Mouse (Mus musculus) left cerebral cortex, postnatal 4 days (tissue): ENCODE measurements around the gene Ugt1a2. TPM values are rescaled to one million over a fixed set of nuclear protein-coding genes. Genes with fewer than 3 reads are reported as not detected.
A peak's percentile ranks its signal among the peaks of the same experiment; 100 is the strongest.

ENCODE experiments used
- DNase-seq: peaks from one replicate; pipeline ENCODE4 v3.0.0-alpha.2; 2022
- intact Hi-C: fragments of 180-260 bp; cut with DNase I; formaldehyde crosslinking; loops from one replicate; pipeline ENCODE4 v1.15.1; 2025
- total RNA-seq, 2 experiments: library from RNA; stranded (reverse); gene quantifications; 2 replicates each; pipeline ENCODE4 v1.2.3; 2021

Gene Ugt1a2
- total RNA-seq, 2 experiments from 2014 or later: 0.38 TPM; not detected in 1

DNA sequence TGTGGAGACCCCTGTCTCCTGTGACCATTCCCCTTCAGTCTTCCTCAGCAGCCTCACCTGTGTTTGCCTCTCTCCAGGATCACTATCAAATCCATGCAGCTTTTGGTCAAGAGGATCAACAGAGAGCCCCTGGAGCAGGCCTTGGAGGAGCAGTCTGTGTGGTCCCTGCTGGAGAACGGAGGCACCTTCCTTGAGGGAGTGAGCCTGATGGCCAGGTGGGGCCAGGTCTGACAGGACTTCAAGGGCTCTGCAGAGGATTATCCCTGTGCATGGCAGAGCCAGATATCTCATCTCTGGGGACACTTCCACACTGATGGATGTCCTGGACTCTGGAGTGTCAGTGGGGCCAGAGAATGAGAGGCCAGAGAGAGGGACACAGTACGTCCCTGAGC, 55.1 kb downstream of the Ugt1a2 start:
- no peak for DNase-seq
- intact Hi-C loops: no loop called here

DNA sequence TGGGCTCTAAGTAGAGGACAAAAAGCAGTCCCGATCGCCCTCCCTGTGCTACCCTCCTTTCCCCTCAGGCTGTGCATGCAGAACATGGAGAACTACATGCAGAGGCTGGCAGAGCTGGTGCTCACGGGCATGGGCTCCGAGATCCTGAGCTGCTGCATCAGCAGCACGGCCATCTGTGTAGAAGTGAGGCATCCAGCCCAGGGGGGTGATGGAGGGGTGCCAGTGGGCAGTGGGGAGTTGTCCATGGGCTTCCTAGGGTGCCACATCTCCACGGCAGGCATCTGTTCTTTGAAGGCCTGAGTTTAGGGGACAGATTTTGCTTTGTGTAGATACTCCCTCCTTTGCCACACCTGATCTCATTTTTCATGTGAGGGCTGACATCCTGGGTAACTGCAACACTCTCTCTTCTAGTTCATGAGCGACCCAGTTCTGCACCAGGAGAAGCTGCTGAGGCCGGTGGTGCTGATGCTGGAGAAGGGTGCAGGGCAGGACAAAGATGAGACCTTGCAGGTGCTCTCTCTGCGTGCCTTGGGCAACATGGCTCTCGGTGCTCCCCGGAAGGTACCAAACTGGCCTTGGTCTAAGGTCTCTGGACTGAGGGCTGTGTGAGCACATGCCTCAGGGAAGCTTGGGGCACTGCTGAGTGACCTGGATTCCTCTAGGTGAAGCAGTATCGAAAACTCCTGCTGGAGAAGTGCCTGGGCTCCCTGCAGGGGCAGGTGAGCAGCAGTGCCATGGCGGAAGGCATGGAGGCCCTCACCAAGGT, 55.8 kb downstream of the Ugt1a2 start:
- intact Hi-C loops: no loop called here
- DNase-seq: peak; percentile 76

DNA sequence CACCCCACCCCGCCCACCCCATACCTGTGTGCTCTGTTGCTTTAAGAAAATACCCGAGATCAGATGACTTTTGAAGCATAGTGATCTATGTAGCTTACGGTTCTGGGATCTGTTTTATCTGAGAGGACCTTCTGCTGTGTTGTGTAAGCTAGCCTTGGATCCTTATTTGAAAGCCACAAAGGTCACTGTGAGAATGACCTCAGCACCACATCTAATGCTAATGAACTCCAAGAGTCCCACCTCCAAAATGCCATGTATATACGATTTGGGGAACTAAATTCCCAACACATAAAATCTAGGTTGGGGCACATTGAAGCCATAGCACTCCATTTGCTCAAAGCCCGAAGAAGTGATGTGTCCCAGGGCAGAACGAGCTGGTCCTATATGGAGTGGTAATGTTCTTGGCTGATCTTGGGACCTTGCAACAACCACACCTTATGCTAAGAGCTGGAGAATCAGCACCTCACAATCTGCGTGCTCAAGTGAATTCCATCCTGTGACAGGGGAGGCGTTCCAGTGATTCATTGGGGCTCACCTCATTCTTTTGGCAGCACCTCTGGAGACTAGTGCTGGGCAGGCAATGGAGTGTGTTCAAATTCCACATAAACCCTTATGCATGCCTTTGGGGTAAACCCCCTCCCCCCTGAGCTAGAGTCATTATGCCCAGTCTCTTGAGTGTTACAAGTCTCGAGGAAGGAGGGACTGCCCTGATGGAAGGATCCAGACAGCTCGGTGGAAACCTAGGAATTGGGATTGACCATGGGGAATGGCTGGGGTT, 56.7 kb downstream of the Ugt1a2 start:
- intact Hi-C loops: no loop called here
- no peak for DNase-seq

DNA sequence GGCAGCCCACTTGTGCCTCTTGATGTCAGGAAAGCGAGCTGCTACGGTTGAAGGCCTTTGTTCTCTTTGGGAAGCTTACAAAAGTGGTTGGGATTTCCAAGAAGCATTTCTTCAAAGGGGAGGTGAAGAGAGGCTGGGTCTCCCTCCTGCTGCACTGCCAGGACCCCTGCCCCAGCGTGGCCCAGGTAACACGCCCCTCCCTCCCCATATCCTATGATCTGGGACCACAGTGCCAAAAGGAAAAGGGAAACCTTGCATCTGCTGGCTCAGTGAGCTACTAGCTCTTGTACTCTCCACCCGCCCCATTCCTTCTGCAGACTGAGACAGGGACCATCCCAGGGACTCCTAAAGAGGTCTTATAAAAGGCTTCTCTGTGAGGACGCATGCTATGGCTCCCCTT, 57.3 kb downstream of the Ugt1a2 start:
- intact Hi-C loops: no loop called here
- no peak for DNase-seq

DNA sequence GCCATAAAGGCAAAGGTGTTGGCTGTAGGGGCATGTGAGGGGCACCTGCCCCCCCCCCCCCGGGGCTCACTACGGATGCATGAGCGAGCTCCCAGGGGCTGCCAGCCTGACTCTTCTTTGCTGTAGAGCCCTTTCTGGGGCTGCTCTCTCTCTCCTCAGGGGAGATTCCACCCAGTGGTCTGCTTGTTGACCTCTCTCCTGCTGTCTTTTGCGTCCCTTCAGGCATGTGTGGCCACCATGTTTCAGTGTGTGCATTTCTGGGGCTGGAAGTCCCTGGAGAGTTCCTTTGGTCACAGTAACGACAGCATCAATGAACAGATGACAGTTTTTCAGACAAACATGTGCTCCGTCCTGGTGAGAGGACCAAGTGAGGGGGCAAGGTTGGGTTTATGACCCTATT, 58.0 kb downstream of the Ugt1a2 start:
- intact Hi-C loops: no loop called here
- no peak for DNase-seq

DNA sequence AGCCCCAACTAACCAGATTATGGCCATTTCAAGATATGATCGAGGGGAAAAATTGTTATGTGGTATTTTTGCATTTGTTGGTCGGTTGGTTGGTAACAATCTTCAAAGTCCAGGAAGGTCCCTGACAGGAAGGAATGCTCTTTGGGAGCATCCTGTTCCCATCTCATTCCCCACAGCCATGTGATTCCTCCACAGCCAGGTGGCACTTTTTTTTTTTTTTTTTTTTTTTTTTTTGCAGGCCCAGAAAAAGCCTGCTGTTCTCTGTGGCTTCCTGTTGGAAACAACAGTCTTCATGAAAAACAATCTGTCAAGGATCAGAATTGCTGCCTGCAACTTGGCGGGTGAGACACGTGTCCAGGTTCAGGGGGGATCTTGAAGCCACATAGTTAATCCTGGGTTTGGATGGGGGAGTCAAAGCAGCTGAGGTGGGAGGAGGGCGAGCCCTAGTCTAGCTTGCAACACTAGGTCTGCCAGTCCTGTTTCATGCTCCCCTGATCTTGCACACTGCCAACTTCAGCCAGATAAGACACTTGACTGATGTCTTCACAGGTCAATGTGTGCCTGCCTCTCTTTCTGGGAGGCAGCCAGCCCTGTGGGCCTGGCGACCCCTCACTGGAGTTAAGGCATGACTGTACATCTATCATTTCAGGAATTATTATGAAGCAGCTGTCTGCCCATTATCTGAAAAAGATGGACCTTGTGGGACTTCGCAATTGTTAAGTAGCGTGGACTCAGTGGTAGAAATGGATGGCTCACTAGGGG, 58.7 kb downstream of the Ugt1a2 start:
- DNase-seq: peak; percentile 73
- intact Hi-C loops: no loop called here

DNA sequence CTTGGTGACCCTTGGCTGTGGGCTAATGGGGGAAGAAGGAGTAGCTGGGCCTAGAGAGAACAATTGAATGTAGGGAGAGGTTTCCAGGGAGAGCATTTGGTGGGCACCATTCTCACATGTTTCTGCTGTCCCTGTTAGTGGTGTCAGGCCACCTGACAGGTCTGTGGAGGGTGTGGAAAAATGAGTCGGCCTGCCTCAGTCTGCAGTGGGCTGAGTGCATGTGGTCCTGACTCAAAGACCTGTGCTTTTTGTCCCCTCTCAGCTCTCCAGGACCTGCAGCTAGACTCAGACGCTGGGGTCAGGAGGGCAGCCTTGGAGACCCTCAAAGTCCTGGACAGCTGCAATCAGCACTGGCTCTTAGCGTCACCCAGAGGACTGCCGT, 59.2 kb downstream of the Ugt1a2 start:
- no peak for DNase-seq
- intact Hi-C loops: no loop called here

DNA sequence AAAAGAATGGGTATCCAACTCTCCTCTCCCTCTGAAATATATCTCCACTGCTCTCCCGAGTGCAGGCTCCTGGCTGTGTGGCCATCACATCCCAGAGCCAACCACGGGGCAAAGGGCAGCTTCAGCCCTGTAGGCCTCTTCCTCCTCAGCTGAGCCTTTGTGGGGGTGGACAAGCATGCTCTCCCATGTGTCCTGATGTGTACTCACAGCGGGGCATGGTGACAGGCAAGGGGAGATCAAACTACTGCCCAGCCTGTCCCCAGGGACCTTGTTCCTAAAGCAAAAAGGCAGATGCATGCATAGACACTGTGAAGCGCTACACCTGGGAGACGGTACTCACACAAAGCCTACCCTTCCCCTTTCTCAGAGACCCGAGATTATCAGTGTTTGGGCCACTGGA, 59.7 kb downstream of the Ugt1a2 start:
- DNase-seq: peak; percentile 76

DNA sequence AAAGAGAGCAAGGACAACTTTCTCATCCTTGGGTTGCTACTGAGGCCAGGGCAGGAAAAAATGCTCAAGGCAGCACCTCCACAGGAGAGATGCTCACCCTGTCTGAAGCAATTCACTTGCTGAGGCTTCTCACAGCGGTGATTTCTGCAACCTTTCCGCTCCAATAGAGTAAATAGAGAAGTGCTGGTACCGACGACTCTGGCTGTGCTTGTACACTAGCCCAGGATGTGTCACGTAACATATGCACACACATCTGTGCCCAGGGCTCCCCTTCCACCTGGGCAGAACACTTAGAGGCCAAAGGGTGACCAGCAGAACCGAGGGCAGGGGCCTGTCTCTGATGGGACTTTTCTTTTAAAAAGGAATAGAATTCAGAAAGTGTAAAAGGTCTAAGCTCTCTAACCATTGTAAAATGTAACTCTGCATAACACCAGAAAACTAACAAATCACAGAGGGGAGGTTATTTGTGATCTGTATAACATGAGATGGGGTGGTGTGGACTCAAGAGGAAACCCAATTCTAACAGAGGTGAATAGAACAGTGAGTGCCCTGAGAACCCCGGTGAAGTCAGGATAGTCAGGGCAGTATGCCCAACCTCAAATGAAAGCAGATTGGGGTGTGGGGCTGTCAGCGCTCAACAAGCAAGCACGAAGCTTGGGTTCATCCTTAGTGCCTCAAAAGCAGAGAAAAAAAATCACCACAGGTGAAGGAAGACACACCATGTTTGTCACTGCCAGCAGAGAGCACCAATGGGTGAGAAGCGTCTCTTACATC, 60.4 kb downstream of the Ugt1a2 start:
- DNase-seq: no peak
- intact Hi-C loops: no loop called here

More for the DNA sequence above, 59.7 kb downstream of the Ugt1a2 start:
- intact Hi-C loops: no loop called here

DNA sequence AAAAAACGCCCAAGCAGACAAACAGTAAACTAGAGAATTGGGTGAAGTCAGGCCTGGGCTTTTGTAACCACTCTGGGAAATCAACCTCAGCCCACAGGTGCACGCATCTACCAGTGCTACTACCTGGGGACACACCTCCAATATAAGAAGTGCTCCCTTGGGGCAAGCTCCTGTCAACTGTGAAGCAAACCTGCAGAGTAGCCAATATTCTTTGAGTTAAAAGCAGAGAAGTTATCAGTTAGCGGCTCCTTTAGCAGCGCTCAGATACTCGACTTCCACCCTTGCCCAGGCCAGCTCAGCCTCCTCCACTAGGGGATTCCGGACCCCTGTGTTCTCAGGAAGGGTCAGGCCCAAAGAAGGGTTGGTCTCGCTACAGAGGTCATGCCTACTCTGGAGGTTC, 61.3 kb downstream of the Ugt1a2 start:
- DNase-seq: no peak
- intact Hi-C loops: no loop called here

DNA sequence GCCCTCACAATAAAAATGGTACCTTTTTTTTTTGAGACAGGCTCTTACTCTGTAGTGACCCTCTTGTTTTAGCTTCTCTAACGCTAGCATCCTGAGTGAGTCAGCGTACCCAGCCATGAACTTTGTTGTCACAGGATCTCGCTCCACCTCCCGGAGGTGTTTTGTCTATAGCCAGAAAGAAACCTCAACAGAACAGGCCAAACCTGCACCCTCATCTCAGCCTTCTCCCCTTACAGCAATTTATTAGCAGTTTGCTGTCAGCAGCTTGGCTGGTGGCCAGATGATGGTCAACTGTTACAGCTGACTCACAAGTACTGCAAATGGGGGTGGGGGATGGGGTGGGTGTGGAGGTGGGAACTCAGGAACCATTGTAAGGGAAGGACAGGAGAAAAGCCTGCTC, 61.9 kb downstream of the Ugt1a2 start:
- intact Hi-C loops: no loop called here
- DNase-seq: peak; percentile 74

DNA sequence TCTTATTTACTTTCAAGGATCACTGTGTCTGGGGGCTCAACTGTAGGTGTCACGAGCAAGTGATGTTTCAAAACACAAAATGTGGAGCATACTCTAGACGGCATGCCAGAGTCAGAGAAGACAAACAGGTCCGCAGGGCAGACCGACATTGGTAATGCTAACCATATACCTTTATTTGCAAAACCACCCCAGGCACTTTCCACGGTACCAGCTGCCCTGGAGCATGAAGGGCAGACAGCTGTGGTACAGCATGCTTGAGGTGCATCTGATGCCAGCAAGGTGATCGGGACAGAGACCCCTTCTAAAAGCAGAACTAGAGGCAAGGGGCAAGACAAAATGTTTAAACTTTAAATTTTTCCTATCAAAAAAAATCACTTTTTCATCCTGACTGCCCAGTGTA, 62.6 kb downstream of the Ugt1a2 start:
- no peak for DNase-seq
- intact Hi-C loops: no loop called here

DNA sequence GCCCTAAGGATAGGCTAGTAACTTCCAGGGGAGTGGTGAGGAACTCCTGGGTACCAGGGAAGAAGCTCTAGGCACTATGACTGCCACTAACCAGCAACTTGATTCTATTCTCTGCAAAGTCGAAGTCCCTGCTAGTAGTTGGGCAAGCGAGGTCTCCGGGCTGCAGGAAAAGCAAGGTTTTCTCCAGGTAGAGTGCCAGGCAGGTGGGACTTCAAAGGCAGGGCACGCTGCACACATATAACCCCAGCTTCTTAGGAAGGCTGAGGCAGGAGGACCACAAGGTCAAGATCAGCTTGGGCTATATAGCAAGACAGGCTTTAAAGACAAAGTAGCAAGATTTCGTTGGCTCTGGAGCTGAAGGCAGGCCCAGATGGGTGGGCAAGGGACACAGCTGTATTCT, 63.4 kb downstream of the Ugt1a2 start:
- intact Hi-C loops: no loop called here

DNA sequence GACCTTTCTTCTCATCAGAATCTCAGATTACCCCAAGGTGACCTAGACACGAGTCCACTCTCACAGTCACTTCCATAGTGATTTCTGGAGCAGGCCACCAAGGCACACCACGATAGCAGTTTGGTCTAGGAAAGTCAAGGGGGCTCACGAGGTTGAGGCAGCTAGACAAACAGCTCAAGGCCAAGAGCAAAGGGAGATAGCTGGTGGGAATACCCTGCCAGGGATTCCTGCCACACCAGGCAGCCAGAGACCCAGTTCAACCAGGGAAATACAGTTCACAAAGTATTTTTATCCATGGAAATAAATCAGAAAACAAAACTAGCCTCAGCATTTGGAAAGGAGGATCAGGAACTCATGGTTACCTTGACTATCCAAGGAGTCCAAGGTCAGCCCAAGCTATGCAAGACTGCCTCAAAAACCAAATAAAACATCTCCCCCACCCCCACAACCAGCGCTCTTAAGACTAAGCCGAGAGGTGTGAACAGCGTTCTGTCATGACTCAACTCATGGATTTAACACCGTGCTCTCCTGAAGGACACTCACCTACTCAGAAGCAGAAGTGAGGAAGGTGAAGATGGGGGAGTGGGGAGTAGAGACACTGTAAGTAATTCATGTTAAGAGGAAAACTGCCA, 64.0 kb downstream of the Ugt1a2 start:
- no peak for DNase-seq
- intact Hi-C loops: no loop called here

More for the DNA sequence above, 63.4 kb downstream of the Ugt1a2 start:
- no peak for DNase-seq

DNA sequence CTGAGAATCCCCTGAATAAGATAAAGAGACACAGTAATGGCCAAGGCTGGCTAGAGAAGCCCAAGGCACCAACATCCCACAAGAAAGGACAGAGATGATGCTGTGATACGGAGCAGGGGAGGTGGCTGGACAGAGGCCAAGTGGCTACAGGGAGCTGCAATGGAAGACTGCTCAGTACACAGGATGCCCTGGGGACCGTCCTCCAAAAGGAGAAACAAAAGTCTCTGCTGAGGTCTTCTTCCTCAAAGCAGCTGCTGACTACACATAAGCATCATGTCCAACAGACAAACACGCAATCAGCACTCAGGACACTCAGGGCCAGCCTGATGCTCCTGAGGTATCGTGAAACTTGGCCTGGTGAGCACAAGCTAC, 64.5 kb downstream of the Ugt1a2 start:
- peak; percentile 51 for DNase-seq
- intact Hi-C loops: no loop called here

DNA sequence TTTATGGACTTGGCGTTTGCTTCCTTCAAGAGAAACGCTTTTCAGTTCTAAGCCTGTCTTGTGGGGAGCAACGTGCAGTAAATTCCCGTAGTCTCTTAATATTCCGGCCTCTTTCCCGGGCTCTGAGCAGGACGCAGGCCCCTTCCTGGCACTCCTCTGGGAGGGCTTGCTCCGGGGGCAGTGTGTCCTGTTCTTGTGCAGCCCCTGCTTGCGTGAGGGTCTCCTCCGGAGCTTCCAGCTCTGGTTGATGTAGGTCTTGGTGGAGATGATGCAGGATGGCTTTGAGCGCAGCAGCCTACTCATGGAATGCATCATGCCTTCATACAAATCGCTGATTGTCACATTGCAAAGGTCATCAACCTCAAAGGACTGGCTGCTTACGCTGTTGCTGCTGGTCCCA, 65.7 kb downstream of the Ugt1a2 start:
- no peak for DNase-seq
- intact Hi-C loops: no loop called here

DNA sequence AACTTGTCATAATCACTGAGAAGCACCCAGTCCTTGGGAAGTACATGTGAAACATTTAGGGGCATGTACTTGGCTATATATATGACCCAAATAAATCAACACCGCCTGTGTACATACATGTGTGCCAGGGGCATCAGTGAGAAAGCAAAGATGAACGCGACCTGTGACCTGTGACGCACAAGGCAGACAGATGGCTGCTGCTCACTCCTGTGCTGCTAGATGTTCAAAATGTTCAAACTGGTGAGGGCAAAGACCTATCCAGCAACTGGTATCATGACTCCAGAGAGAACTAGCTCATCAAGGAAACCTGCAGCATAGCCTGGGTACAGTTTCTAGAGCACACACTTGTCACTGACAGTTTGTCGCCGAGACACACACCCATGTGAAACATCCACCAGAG, 67.1 kb downstream of the Ugt1a2 start:
- intact Hi-C loops: no loop called here
- DNase-seq: no peak

DNA sequence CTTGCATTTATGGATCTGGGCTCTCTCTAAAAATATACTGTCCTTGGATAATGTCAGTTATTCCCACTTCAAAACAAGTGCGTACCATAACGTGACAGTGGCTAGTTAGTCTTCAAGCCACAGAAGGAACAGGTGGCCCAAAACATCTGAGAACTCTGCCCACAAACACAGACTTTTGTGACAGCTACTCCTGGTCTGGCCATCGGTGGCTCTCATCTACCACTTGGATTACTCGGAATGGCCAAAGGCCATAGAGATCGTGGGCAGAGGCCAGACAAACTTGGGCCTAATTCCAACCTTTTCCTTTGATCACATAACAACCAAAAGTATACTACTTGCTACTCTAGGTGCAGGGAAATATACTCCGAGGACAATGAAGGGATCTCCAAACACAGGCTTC, 67.7 kb downstream of the Ugt1a2 start:
- intact Hi-C loops: no loop called here

More for the DNA sequence above, 67.7 kb downstream of the Ugt1a2 start:
- DNase-seq: no peak
